Mouse (Mus musculus): ENCODE measurements around the gene Sntg2. TPM values are rescaled to one million over a fixed set of nuclear protein-coding genes. Genes with fewer than 3 reads are reported as not detected.

The Sntg2 gene
- polyA plus RNA-seq, 1 experiment from 2014 or later, result 0.94 TPM

GRCm38 (mm10) chr12:30240891-30241290 lies 132.3 kb downstream of the Sntg2 start:
- no peak for DNase-seq (ENCODE audit: low spot score)

GRCm38 (mm10) chr12:30234940-30235339 lies 138.2 kb downstream of the Sntg2 start:
- no peak overlapping the region for H3K9ac ChIP-seq (ENCODE audit: low read length)
- no peaks in the 10 kb centered on the region for H3K4me1 ChIP-seq (ENCODE audit: control insufficient read depth, insufficient read depth, low read length)
- no peak overlapping the region for H3K27ac ChIP-seq (ENCODE audit: low read depth, low read length)
- ATAC-seq (ENCODE audit: insufficient read depth, low FRiP score, low TSS enrichment), result no peak
- no peak for DNase-seq (ENCODE audit: low spot score)
- H3K4me2 ChIP-seq (ENCODE audit: low read depth), result no peak overlapping the region
- H3K9me3 ChIP-seq (ENCODE audit: control insufficient read depth, low read length), result no peaks in the 10 kb centered on the region
- no peak overlapping the region for H3K4me3 ChIP-seq (ENCODE audit: low read depth, low read length)
- H3K27me3 ChIP-seq (ENCODE audit: control insufficient read depth, insufficient read depth, low read length), result no peaks in the 10 kb centered on the region
- H3K36me3 ChIP-seq (ENCODE audit: control insufficient read depth, insufficient read depth, low read length), result no peaks in the 10 kb centered on the region
- 70% methylated on average over 2 of the region's 2 CpGs for WGBS

More at GRCm38 (mm10) chr12:30240891-30241290, 132.3 kb downstream of the Sntg2 start:
- H3K27me3 ChIP-seq (ENCODE audit: control insufficient read depth, insufficient read depth, low read length), result no peaks in the 10 kb centered on the region
- no peak overlapping the region for H3K4me2 ChIP-seq (ENCODE audit: low read depth)
- no peak overlapping the region for H3K27ac ChIP-seq (ENCODE audit: low read depth, low read length)
- H3K4me1 ChIP-seq (ENCODE audit: control insufficient read depth, insufficient read depth, low read length), result no peaks in the 10 kb centered on the region
- H3K9me3 ChIP-seq (ENCODE audit: control insufficient read depth, low read length), result no peaks in the 10 kb centered on the region
- WGBS, result 89% methylated on average over 3 of the region's 3 CpGs
- no peaks in the 10 kb centered on the region for H3K36me3 ChIP-seq (ENCODE audit: control insufficient read depth, insufficient read depth, low read length)
- no peak overlapping the region for H3K9ac ChIP-seq (ENCODE audit: low read length)
- H3K4me3 ChIP-seq (ENCODE audit: low read depth, low read length), result no peak overlapping the region
- no peak for ATAC-seq (ENCODE audit: insufficient read depth, low FRiP score, low TSS enrichment)

- Histone ChIP-seq H3K4me1 (ENCODE audit: control insufficient read depth, insufficient read depth, low read length) (no peaks in the 10 kb centered on the region), H3K9me3 (ENCODE audit: control insufficient read depth, low read length) (no peaks in the 10 kb centered on the region), H3K9ac (ENCODE audit: low read length) (no peak overlapping the region), H3K36me3 (ENCODE audit: control insufficient read depth, insufficient read depth, low read length) (no peaks in the 10 kb centered on the region), H3K4me2 (ENCODE audit: low read depth) (no peak overlapping the region), H3K27me3 (ENCODE audit: control insufficient read depth, insufficient read depth, low read length) (no peaks in the 10 kb centered on the region), H3K27ac (ENCODE audit: low read depth, low read length) (no peak overlapping the region), H3K4me3 (ENCODE audit: low read depth, low read length) (no peak overlapping the region)
- no peak for DNase-seq (ENCODE audit: low spot score)
- WGBS, result 95% methylated on average over 4 of the region's 4 CpGs
- no peak for ATAC-seq (ENCODE audit: insufficient read depth, low FRiP score, low TSS enrichment)
Measured at GRCm38 (mm10) chr12:30228004-30228403, 145.2 kb downstream of the Sntg2 start.

GRCm38 (mm10) chr12:30226247-30226646 lies 146.9 kb downstream of the Sntg2 start:
- Histone ChIP-seq H3K4me1 (ENCODE audit: control insufficient read depth, insufficient read depth, low read length) (no peaks in the 10 kb centered on the region), H3K9ac (ENCODE audit: low read length) (no peak overlapping the region), H3K9me3 (ENCODE audit: control insufficient read depth, low read length) (no peaks in the 10 kb centered on the region), H3K4me2 (ENCODE audit: low read depth) (no peak overlapping the region), H3K36me3 (ENCODE audit: control insufficient read depth, insufficient read depth, low read length) (no peaks in the 10 kb centered on the region), H3K27ac (ENCODE audit: low read depth, low read length) (no peak overlapping the region), H3K27me3 (ENCODE audit: control insufficient read depth, insufficient read depth, low read length) (no peaks in the 10 kb centered on the region), H3K4me3 (ENCODE audit: low read depth, low read length) (no peak overlapping the region)
- WGBS, result 83% methylated on average over 5 of the region's 5 CpGs
- ATAC-seq (ENCODE audit: insufficient read depth, low FRiP score, low TSS enrichment) (no peak), DNase-seq (ENCODE audit: low spot score) (no peak)

- Histone ChIP-seq H3K4me3 (ENCODE audit: low read depth, low read length) (no peak overlapping the region), H3K36me3 (ENCODE audit: control insufficient read depth, insufficient read depth, low read length) (no peaks in the 10 kb centered on the region), H3K27ac (ENCODE audit: low read depth, low read length) (no peak overlapping the region), H3K27me3 (ENCODE audit: control insufficient read depth, insufficient read depth, low read length) (no peaks in the 10 kb centered on the region), H3K4me2 (ENCODE audit: low read depth) (no peak overlapping the region), H3K9ac (ENCODE audit: low read length) (no peak overlapping the region), H3K9me3 (ENCODE audit: control insufficient read depth, low read length) (no peaks in the 10 kb centered on the region), H3K4me1 (ENCODE audit: control insufficient read depth, insufficient read depth, low read length) (no peaks in the 10 kb centered on the region)
- 90% methylated on average over 6 of the region's 6 CpGs for WGBS
- DNase-seq (ENCODE audit: low spot score), result no peak
- ATAC-seq (ENCODE audit: insufficient read depth, low FRiP score, low TSS enrichment), result no peak
Measured at GRCm38 (mm10) chr12:30216762-30217441, 156.3 kb downstream of the Sntg2 start.

GRCm38 (mm10) chr12:30214761-30215160 lies 158.4 kb downstream of the Sntg2 start:
- no peaks in the 10 kb centered on the region for H3K36me3 ChIP-seq (ENCODE audit: control insufficient read depth, insufficient read depth, low read length)
- H3K27me3 ChIP-seq (ENCODE audit: control insufficient read depth, insufficient read depth, low read length), result no peaks in the 10 kb centered on the region
- no peak for DNase-seq (ENCODE audit: low spot score)
- no peaks in the 10 kb centered on the region for H3K4me1 ChIP-seq (ENCODE audit: control insufficient read depth, insufficient read depth, low read length)
- no peak overlapping the region for H3K9ac ChIP-seq (ENCODE audit: low read length)
- no peak overlapping the region for H3K4me2 ChIP-seq (ENCODE audit: low read depth)
- no peak for ATAC-seq (ENCODE audit: insufficient read depth, low FRiP score, low TSS enrichment)
- no peaks in the 10 kb centered on the region for H3K9me3 ChIP-seq (ENCODE audit: control insufficient read depth, low read length)
- no peak overlapping the region for H3K27ac ChIP-seq (ENCODE audit: low read depth, low read length)
- 88% methylated on average over 2 of the region's 2 CpGs for WGBS
- no peak overlapping the region for H3K4me3 ChIP-seq (ENCODE audit: low read depth, low read length)

- H3K4me2 ChIP-seq (ENCODE audit: low read depth), result no peak overlapping the region
- H3K36me3 ChIP-seq (ENCODE audit: control insufficient read depth, insufficient read depth, low read length), result no peaks in the 10 kb centered on the region
- H3K9ac ChIP-seq (ENCODE audit: low read length), result no peak overlapping the region
- ATAC-seq (ENCODE audit: insufficient read depth, low FRiP score, low TSS enrichment), result no peak
- H3K4me1 ChIP-seq (ENCODE audit: control insufficient read depth, insufficient read depth, low read length), result no peaks in the 10 kb centered on the region
- 88% methylated on average over 2 of the region's 2 CpGs for WGBS
- no peaks in the 10 kb centered on the region for H3K9me3 ChIP-seq (ENCODE audit: control insufficient read depth, low read length)
- no peak overlapping the region for H3K27ac ChIP-seq (ENCODE audit: low read depth, low read length)
- H3K4me3 ChIP-seq (ENCODE audit: low read depth, low read length), result no peak overlapping the region
- H3K27me3 ChIP-seq (ENCODE audit: control insufficient read depth, insufficient read depth, low read length), result no peaks in the 10 kb centered on the region
- no peak for DNase-seq (ENCODE audit: low spot score)
Measured at GRCm38 (mm10) chr12:30210388-30210787, 162.8 kb downstream of the Sntg2 start.

- Histone ChIP-seq H3K9ac (ENCODE audit: low read length) (no peak overlapping the region), H3K4me2 (ENCODE audit: low read depth) (no peak overlapping the region), H3K4me1 (ENCODE audit: control insufficient read depth, insufficient read depth, low read length) (no peaks in the 10 kb centered on the region), H3K27ac (ENCODE audit: low read depth, low read length) (no peak overlapping the region), H3K9me3 (ENCODE audit: control insufficient read depth, low read length) (no peaks in the 10 kb centered on the region), H3K27me3 (ENCODE audit: control insufficient read depth, insufficient read depth, low read length) (no peaks in the 10 kb centered on the region), H3K4me3 (ENCODE audit: low read depth, low read length) (no peak overlapping the region), H3K36me3 (ENCODE audit: control insufficient read depth, insufficient read depth, low read length) (no peaks in the 10 kb centered on the region)
- 55% methylated on average over 2 of the region's 2 CpGs for WGBS
- DNase-seq (ENCODE audit: low spot score) (no peak), ATAC-seq (ENCODE audit: insufficient read depth, low FRiP score, low TSS enrichment) (no peak)
Measured at GRCm38 (mm10) chr12:30208527-30208926, 164.6 kb downstream of the Sntg2 start.

- Histone ChIP-seq H3K27me3 (ENCODE audit: control insufficient read depth, insufficient read depth, low read length) (no peaks in the 10 kb centered on the region), H3K36me3 (ENCODE audit: control insufficient read depth, insufficient read depth, low read length) (no peaks in the 10 kb centered on the region), H3K4me3 (ENCODE audit: low read depth, low read length) (no peak overlapping the region), H3K9me3 (ENCODE audit: control insufficient read depth, low read length) (no peaks in the 10 kb centered on the region), H3K9ac (ENCODE audit: low read length) (no peak overlapping the region), H3K4me2 (ENCODE audit: low read depth) (no peak overlapping the region), H3K4me1 (ENCODE audit: control insufficient read depth, insufficient read depth, low read length) (no peaks in the 10 kb centered on the region), H3K27ac (ENCODE audit: low read depth, low read length) (no peak overlapping the region)
- DNase-seq (ENCODE audit: low spot score), result no peak
- ATAC-seq (ENCODE audit: insufficient read depth, low FRiP score, low TSS enrichment), result no peak
- 89% methylated on average over 5 of the region's 5 CpGs for WGBS
Measured at GRCm38 (mm10) chr12:30208087-30208486, 165.1 kb downstream of the Sntg2 start.
